Mouse (Mus musculus): Measurements from ENCODE around the gene Abhd14b.

GRCm38 (mm10) chr9:106481075-106481474 is 33.8 kb downstream of the Abhd14b start:
- no peak for TF ChIP-seq CTCF (IDR thresholded peaks at IDR 0.05; ENCODE audit: low read depth)
- no peak for TF ChIP-seq EP300 (IDR thresholded peaks at IDR 0.05; ENCODE audit: low read depth)

Measured in liver, embryonic 14.5 days (tissue).